Mouse (Mus musculus) liver, embryonic 14.5 days (tissue): Measurements from ENCODE around the gene Rbms1.

Source experiments
- CTCF ChIP-seq: IDR thresholded peaks from 2 replicates; pipeline ENCODE4 v1.5.1; 2016; ENCODE audit warnings: antibody characterized with exemption, low read depth, control low read depth
- EP300 ChIP-seq: IDR thresholded peaks from 2 replicates; pipeline ENCODE4 v1.6.1; 2016; ENCODE audit warnings: antibody characterized with exemption, low read depth

- TF ChIP-seq CTCF (no peak), EP300 (no peak)
These were observed 163.2 kb downstream of the Rbms1 start for GRCm38 (mm10) chr2:60799816-60800215.
